Mouse (Mus musculus) erythroblast, embryonic 14.5 days (primary cell): ENCODE results near the gene Rdh8. TPM values are rescaled to one million over a fixed set of nuclear protein-coding genes. Genes with fewer than 3 reads are reported as not detected.

Experiments used
- H3K27me3 ChIP-seq: 2 replicates; pipeline ENCODE4 v1.6.1; 2012; ENCODE audit warnings: inconsistent platforms; ENCODE audit not compliant: control insufficient read depth
- H3K36me3 ChIP-seq: 2 replicates; pipeline ENCODE4 v1.6.1; 2012; ENCODE audit warnings: mild to moderate bottlenecking, inconsistent platforms; ENCODE audit not compliant: control insufficient read depth
- H3K4me1 ChIP-seq: 2 replicates; pipeline ENCODE4 v1.6.1; 2012; ENCODE audit warnings: inconsistent platforms; ENCODE audit not compliant: control insufficient read depth
- H3K4me3 ChIP-seq: replicated peaks from 2 replicates; pipeline ENCODE3; 2012; ENCODE audit warnings: moderate library complexity, mild to moderate bottlenecking, inconsistent platforms
- H3K9me3 ChIP-seq: 2 replicates; pipeline ENCODE4 v1.6.1; 2012; ENCODE audit warnings: low read length, inconsistent platforms, mixed read lengths; ENCODE audit not compliant: control insufficient read depth
- GATA1 ChIP-seq: IDR thresholded peaks from 2 replicates; pipeline ENCODE4 v1.6.1; 2012; ENCODE audit warnings: low read length, inconsistent platforms, mixed read lengths
- TAL1 ChIP-seq: IDR thresholded peaks from 3 replicates; pipeline ENCODE4 v1.6.1; 2012; ENCODE audit warnings: low read length, inconsistent platforms, mixed read lengths
- polyA plus RNA-seq: library from polyadenylated mRNA; stranded (reverse); fragments of >175 nt; gene quantifications from 2 replicates; pipeline ENCODE4 v1.2.3, GENCODE M21; 2012

Rdh8 gene
- polyA plus RNA-seq, 1 experiment, result not detected

GRCm38 (mm10) chr9:20861821-20862220, 43.5 kb downstream of the Rdh8 start:
- TF ChIP-seq TAL1 (no peak), GATA1 (no peak)
- Histone ChIP-seq H3K27me3 (peaks cover 5% of the 10 kb centered on the region), H3K4me1 (peaks cover 3% of the 10 kb centered on the region), H3K4me3 (no peak overlapping the region), H3K36me3 (no peaks in the 10 kb centered on the region), H3K9me3 (no peaks in the 10 kb centered on the region)

GRCm38 (mm10) chr9:20862225-20862624, 43.9 kb downstream of the Rdh8 start:
- Histone ChIP-seq H3K27me3 (peaks cover 5% of the 10 kb centered on the region), H3K36me3 (no peaks in the 10 kb centered on the region), H3K9me3 (no peaks in the 10 kb centered on the region), H3K4me3 (no peak overlapping the region), H3K4me1 (peaks cover 3% of the 10 kb centered on the region)
- no peak for TF ChIP-seq TAL1
- no peak for TF ChIP-seq GATA1

DNA sequence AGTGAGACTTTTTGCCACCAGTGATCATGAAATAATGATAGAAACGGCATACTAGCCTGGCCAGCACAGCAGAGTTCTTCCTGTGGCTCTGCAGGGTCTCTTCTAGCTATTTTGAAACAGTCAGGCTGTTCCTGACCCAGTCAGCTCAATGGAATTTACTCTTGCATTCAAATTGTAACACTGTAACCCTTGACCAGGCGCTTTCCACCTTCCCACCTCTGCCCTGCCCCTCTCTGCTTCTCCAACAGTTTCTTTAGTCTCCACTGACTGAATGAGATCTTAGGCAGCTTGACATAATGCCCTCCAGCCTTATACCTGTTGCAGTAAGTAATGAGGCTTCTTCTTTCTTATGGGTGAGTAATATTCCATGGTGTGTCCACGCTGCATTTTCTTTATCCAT, 48.6 kb downstream of the Rdh8 start:
- TF ChIP-seq TAL1 (no peak), GATA1 (no peak)
- H3K4me1 ChIP-seq, result peaks cover 16% of the 10 kb centered on the region
- no peaks in the 10 kb centered on the region for H3K9me3 ChIP-seq
- no peak overlapping the region for H3K4me3 ChIP-seq
- H3K36me3 ChIP-seq, result no peaks in the 10 kb centered on the region; the same call in 1 of the 2 replicates
- H3K27me3 ChIP-seq, result peaks cover 33% of the 10 kb centered on the region

- peaks cover 7% of the 10 kb centered on the region; the same call in 1 of the 2 replicates for H3K36me3 ChIP-seq
These were observed 50.2 kb downstream of the Rdh8 start, which contains the start of gene A230050P20Rik for GRCm38 (mm10) chr9:20868448-20869001. Gene A230050P20Rik (plus strand): TSS chr9:20868642.

DNA sequence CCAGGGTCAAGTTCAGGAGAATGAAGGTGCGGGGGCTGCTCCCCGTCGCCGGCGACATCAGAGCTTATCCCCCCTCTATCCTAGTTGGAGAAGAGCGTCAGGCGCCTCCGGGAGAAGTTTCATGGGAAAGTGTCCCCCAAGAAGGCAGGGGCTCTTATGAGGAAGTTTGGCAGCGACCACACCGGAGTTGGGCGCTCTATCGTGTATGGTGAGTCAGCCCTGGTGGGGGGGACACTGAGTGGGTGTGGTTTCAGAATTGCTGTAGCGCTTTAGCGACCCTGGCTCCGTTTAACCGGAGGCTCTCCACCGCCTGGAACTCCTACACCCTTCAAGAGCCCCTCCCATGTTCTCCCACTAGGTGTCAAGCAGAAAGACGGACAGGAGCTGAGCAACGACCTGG, 50.9 kb downstream of the Rdh8 start:
- peaks cover 10% of the 10 kb centered on the region; the same call in 1 of the 2 replicates for H3K36me3 ChIP-seq
- peak overlapping the region; percentile 61 for H3K4me3 ChIP-seq
- peaks cover 33% of the 10 kb centered on the region for H3K27me3 ChIP-seq

More at GRCm38 (mm10) chr9:20868448-20869001, 50.2 kb downstream of the Rdh8 start, which contains the start of gene A230050P20Rik:
- Histone ChIP-seq H3K4me1 (peaks cover 15% of the 10 kb centered on the region), H3K4me3 (peak within 1 kb of the TSS; percentile 61), H3K27me3 (peaks cover 33% of the 10 kb centered on the region), H3K9me3 (no peaks in the 10 kb centered on the region)
- TF ChIP-seq GATA1, result no peak
- no peak for TF ChIP-seq TAL1

DNA sequence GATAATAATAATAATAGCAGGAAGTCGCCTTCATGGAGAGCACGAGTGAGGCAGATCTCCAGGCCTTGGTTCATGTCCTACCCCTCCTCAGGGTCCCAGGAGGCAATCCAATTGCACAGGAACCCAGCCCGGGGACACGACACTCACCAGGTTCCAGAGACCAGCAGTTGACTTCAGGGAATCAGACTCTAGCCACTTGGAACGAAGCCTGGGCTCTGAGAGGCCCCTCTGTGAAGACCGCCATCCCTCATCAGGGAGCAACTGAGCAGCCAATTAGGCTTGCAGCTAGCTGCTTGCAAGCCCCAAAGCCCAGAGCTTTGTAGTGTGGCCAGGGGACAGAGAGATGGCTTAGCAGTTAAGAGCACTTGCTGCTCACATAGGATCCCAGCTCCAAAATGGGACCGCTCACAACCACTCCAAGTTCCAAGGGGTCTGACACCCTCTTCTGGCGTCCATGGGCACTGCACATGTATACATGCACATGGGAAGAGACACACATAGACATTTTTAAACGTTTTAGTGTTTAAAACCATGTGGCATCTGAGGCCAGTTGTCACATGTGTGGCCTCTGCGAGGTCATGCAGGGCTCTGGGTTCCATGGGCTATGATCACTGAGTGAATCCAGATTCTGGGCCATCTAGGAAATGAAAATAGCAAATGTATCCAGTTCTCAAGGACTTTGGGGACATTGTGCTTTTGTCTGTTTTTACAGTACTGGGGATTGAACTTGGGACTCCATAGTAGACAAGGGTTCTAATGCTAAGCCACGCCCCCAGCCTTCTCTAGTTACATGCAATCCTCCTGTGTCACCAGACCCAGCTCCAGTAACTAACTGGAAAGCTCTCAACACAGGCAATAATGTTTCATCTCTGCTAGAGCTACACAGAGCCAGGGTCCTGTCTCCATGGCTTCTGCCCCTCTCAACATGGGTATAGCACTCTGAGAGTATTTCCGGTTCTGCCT, 52.2 kb downstream of the Rdh8 start:
- Histone ChIP-seq H3K4me3 (no peak overlapping the region), H3K27me3 (peaks cover 30% of the 10 kb centered on the region), H3K4me1 (peaks cover 15% of the 10 kb centered on the region), H3K9me3 (no peaks in the 10 kb centered on the region), H3K36me3 (peaks cover 10% of the 10 kb centered on the region; the same call in 1 of the 2 replicates)
- no peak for TF ChIP-seq GATA1

More for the DNA sequence above, 50.9 kb downstream of the Rdh8 start:
- H3K9me3 ChIP-seq, result no peaks in the 10 kb centered on the region
- H3K4me1 ChIP-seq, result peaks cover 15% of the 10 kb centered on the region
- TF ChIP-seq GATA1 (no peak), TAL1 (no peak)

DNA sequence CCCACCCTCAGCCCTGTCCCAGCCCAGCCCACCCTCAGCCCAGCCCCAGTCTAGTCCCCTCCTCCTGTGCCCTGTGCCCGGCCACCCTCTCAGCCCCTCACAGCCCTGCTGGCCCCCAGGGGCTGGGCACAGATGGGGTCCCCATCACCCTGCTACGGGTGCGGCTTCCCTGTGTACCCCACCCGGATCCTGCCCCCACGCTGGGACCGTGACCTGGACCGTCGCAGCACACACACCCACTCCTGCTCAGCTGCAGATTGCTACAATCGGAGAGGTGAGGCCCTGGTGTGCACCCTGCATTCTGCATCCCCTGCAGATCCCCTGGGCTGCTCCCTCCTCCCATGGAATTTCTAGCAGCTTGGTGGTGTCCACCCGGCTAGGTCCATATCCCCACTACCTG, 54.7 kb downstream of the Rdh8 start:
- no peak overlapping the region for H3K4me3 ChIP-seq
- H3K27me3 ChIP-seq, result peaks cover 21% of the 10 kb centered on the region
- no peak for TF ChIP-seq GATA1
- no peak for TF ChIP-seq TAL1
- no peaks in the 10 kb centered on the region for H3K9me3 ChIP-seq
- H3K4me1 ChIP-seq, result peaks cover 32% of the 10 kb centered on the region
- H3K36me3 ChIP-seq, result peaks cover 10% of the 10 kb centered on the region; the same call in 1 of the 2 replicates

GRCm38 (mm10) chr9:20873521-20873920, 55.2 kb downstream of the Rdh8 start:
- Histone ChIP-seq H3K4me1 (peaks cover 35% of the 10 kb centered on the region), H3K4me3 (no peak overlapping the region), H3K27me3 (peaks cover 17% of the 10 kb centered on the region), H3K36me3 (peaks cover 10% of the 10 kb centered on the region; the same call in 1 of the 2 replicates), H3K9me3 (no peaks in the 10 kb centered on the region)
- no peak for TF ChIP-seq GATA1
- no peak for TF ChIP-seq TAL1
